Mouse (Mus musculus): Measurements from ENCODE around the gene Olfr983.

Olfr983 gene

DNA sequence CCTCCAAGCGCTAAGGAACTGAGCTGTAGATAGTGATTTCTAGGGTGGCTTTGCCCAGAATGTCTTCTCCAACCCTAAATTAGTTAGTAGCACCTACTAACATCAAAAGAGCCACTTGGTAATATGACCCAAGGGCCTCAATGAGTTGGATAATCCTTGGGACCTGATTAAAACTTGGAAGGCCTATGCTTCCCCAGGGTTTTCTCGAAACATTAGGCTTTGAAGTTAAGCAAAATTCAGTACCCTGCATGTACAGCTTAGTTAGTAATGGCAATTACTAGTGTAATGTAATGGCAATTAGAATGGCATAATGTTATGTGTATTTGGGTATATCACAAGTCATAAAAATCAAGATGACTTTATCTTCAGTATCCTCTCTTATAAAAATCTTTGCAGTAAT, at the start of gene Olfr983:
TSS of gene Olfr983 (minus strand) at position 101 of the 400 bp plus-strand sequence.
- DNase-seq: no peak

DNA sequence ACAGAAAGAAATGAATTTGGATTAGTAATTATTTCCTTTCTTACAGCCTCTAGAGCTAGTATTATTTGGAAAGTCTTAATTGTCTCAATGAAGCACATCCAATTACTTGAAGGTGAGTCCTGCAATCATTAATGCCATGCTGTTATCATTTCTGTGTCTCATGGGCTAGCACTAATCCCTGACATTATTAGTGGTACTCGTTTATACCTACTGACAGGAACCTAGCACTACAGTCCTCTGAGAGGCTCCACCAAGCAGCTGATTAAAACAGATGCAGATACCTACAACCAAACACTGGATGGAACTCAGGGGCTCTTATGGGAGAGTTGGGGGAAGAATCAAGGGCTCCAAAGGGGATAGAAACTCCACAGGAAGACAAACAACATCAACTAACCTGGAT, 48.1 kb upstream of the Olfr983 start:
- DNase-seq: no peak

DNA sequence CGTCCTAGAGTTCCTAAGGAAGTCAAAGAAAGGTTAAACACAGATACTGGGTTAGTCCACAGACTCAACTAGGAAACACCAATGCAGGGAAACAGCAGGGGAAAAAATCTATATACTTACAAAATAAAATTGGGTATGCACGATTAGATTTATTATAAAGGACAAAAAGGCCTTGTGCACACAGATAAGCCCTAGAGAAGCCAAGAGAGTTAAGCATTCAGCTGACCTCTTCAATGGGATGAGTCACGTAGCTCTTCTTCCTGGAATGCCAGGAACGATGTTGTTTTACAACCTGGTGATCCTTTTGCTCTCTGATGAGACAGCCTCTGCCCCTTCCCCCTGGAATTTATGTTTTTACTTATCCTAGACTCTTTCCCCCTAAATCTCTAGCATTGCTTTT, 46.1 kb upstream of the Olfr983 start:
- no peak for DNase-seq

DNA sequence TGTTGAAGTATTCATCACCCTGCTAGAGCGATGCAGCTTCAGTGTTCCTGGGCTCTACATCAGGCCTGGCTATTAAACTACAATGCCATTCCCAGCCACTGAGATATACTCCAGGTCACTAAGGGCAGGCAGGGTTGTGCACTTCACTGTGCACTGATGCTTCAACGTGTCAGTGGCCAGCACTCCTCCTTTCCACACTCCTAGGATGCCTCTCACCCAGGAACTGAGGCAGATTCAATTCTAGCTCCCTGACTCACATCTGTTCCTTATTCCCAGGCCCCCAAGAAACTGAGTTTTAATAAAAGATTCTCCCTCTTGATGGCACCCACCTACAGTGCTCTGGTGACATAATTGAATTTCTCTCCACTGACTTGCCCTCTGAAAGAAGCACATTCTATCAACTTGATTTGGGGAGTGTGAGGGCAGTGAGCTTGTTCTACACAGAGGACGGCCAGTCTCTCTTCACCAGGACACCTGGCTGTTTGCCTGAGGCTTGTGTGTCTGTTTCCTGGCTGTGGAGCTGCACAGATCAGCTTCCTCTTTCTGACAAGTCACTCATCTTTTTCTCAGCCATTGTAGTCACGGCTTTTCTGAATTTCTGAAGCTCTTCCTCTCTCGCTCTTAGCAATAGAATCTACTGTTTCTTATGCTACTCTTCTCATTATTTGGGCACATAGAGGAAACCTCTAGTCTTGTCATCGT, 43.7 kb upstream of the Olfr983 start:
- no peak for DNase-seq

DNA sequence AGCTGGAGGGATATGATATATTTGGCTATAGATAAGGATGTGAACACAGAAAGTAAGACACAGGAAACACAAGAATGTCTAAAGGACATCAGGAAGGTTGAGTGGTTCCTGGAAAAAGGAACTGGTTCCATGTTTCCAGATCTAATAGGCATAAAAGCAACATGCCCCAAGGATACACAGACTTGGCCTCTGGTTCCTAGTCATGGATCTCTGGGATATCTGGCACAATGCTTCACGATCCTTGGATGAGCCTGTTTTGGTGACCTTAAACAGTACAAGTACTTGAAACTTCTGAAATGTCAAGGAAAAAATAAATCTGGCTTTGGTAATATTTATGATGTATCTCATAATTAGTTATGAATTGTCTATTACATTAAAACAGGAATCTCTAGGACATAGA, 37.2 kb upstream of the Olfr983 start:
- no peak for DNase-seq

DNA sequence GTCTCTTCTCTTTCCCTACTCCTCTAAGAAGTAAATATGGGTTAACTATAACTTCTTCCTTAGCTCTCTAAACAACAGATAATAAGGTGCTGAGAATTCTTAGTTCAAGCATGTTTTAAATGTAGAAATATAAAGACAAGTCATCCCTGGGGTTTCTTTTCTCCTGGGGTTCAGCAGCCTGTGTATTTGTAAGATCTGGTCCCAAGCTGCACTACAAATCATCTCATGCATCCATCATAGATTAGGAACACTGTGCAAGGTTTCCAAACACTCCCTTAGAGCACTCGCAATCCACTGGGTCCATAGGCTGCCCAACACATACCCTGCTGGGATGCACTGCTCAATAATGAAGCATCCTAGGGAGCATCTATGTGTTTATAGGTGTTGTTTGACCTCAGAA, 36.7 kb upstream of the Olfr983 start, which contains the start of gene Olfr985:
TSS of gene Olfr985 (minus strand) at position 101 of the 400 bp plus-strand sequence.
- no peak for DNase-seq

DNA sequence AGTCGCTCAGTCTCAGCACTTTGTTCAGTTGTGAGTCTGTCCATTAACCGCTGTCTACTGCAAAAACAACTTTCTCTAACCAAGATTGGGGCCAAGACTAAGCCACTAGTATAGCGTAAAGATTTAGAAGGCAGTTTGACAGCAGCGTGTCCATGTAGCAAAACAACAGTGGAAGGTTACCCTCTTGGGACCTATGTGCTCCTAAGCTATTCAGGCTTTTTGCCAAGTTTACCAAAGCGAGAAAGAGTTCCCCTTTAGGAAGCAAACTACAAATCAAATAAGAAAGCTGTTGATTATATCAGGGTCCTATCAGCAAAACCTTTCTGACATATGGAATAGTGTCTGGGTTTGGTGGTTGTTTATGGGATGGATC, 23.9 kb upstream of the Olfr983 start:
- no peak for DNase-seq

DNA sequence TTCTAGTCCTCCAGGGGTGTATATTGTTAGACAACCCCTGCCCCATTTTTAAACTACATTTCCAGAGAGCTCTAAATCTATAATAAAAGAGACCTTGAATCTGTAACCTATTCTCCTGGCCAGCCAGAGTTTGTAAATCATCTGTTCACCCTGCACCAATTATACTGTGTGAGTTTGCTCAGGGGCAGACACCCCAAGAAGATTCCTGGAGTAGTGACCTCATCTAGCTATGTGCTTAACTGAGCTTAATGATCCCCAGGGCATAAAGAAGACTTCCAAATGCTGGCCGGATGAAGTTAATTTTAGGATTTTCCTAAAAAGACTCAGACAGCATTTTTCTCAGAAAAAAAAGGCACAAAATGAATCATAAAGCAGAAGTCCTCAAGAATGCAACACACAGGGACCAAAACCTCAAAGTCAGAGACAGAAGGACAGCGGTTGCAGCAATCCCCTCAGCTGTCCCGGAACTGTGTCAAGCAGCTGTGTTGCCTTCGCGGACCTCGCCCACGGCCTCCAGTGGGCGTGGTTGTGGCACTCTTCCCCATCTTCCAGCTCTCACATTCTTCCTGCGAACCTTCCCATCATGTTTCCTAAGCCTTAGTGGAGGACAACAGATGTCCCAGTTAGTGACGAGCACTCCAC, 23.4 kb upstream of the Olfr983 start:
- DNase-seq: peak; percentile 12

DNA sequence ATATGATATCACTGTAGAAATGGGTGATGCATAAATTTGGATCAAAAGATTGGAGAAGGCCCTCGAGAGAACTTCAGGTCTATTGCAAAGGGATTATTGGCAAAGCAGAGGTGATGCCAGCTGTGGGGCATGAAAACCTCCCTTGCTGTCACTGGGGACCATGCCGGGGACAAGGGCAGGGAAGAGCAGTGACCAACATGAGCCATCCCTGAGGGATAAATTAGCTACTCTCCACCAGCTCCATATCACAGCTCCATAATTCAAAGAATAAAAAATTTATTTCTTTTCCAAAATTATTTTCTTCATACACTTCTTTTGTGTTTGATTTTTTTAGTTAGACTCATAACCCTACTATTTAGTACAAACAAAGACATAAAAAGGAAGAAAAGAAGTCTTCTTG, 20.7 kb upstream of the Olfr983 start, which contains the start of gene Olfr984:
TSS of gene Olfr984 (minus strand) at position 101 of the 400 bp plus-strand sequence.
- DNase-seq: no peak

DNA sequence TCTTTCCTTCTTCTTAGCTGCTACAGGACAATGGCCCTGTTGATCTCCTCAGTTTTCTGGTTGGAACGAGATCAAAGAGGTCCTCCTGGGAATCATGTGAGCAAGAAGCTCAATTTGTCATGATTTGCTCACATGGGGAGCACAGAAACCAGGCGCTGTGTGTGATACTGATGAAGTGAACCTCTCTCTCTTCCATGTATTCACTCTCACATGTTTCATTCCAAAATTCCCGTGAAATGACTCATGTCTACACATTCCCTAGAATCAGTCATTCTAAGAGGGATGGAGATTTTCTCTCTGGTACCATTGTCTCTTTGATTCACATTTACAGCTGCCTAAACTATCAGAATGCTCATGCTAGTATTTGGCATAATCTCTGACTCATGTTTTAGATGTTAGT, 1.4 kb upstream of the Olfr983 start:
- no peak for DNase-seq

DNA sequence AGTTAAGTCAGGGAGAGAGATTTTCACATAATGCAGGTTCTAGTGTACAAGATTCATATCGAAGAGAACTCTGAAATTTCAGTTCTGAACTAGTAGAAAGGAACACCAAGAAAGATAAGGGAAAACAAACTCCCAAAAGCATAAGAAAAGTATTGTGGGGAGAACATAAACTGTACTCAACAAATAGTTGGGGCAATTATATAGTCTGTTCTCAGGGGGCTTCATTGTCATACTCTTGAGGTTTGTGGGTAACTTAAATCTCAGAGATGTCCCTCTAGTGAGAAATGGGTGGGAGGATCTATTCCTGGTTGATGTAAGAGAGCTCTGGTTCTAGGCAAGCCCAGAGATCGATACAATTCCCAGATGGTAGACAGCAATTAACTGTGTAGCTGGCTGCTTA, 19.9 kb downstream of the Olfr983 start, which contains the start of gene Olfr982:
TSS of gene Olfr982 (plus strand) at position 301 of the 400 bp plus-strand sequence.
- no peak for DNase-seq

DNA sequence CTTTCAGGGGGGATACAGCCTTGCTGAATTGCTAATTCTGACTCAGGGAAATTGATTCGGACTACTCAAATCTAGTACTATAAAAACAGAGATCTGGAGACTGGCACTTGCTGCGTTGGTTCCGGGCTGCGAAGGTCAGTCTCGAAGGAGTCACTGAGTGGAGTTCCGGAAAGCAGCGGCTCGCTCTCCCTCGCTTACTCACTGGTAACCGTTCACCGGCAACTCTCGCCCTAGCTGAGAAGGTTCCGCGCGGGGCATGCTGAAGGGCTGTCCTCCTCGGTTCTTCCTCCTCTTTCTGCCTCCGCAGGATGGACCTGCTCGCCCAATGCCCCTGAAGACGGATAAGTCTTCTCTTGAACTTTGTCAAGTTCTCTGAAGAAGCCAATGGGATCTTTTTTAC, 43.3 kb downstream of the Olfr983 start:
- DNase-seq: no peak
